Mouse (Mus musculus) intestine, postnatal 0 days (tissue): ENCODE results near the gene Ap2a1. TPM values are rescaled to one million over a fixed set of nuclear protein-coding genes. Genes with fewer than 3 reads are reported as not detected.

ENCODE experiments used
- ATAC-seq: fragments of 200-750 bp; cut with Nextera tagmentation; 2 replicates; pipeline ENCODE4 v1.8.0; 2017; ENCODE audit warnings: mild to moderate bottlenecking, moderate TSS enrichment, moderate library complexity
- H3K27ac ChIP-seq: fragments of 300-500 bp; sonication (generic); 2 replicates; pipeline ENCODE4 v1.5.1; 2014; ENCODE audit warnings: mild to moderate bottlenecking, low read depth, low read length, moderate library complexity
- H3K27me3 ChIP-seq: fragments of 300-500 bp; sonication (generic); replicated peaks from 2 replicates; pipeline ENCODE4 v1.6.1; 2014; ENCODE audit warnings: low read length, mixed read lengths; ENCODE audit not compliant: control insufficient read depth, insufficient read depth
- H3K36me3 ChIP-seq: fragments of 300-500 bp; sonication (generic); 2 replicates; pipeline ENCODE4 v1.6.1; 2014; ENCODE audit warnings: mild to moderate bottlenecking, moderate library complexity; ENCODE audit not compliant: control insufficient read depth, insufficient read depth
- H3K4me1 ChIP-seq: fragments of 300-500 bp; sonication (generic); replicated peaks from 2 replicates; pipeline ENCODE4 v1.6.1; 2014; ENCODE audit warnings: antibody characterized with exemption, low read length, mixed read lengths; ENCODE audit not compliant: control insufficient read depth, insufficient read depth
- H3K4me2 ChIP-seq: fragments of 300-500 bp; sonication (generic); replicated peaks from 2 replicates; pipeline ENCODE4 v1.6.1; 2014; ENCODE audit warnings: low read depth, mild to moderate bottlenecking, moderate library complexity
- H3K4me3 ChIP-seq: fragments of 300-500 bp; sonication (generic); 2 replicates; pipeline ENCODE4 v1.5.1; 2014; ENCODE audit warnings: low read depth, low read length
- H3K9ac ChIP-seq: fragments of 300-500 bp; sonication (generic); 2 replicates; pipeline ENCODE4 v1.6.1; 2014; ENCODE audit warnings: mild to moderate bottlenecking, low read depth, low read length
- H3K9me3 ChIP-seq: fragments of 300-500 bp; sonication (generic); 2 replicates; pipeline ENCODE4 v1.6.1; 2016; ENCODE audit warnings: mixed run types; ENCODE audit not compliant: control insufficient read depth
- CTCF ChIP-seq: sonication (generic); IDR thresholded peaks from 2 replicates; pipeline ENCODE4 v1.5.1; 2016; ENCODE audit warnings: low read depth, mild to moderate bottlenecking, control low read depth, antibody characterized with exemption, moderate library complexity
- WGBS: fragments of 180-500 bp; shearing (Covaris S2); extraction: QIAGEN DNeasy Blood & Tissue Kit; methylation state at CpG from one replicate; pipeline ENCODE4 v1.1.7; 2014; 5-methylcytosine and 5-hydroxymethylcytosine counted together
- polyA plus RNA-seq: library from polyadenylated mRNA; unstranded; fragments of >200 nt; fragmentation: Nextera tagmentation; extraction: Ambion mirVana; gene quantifications from 2 replicates; pipeline ENCODE4 v1.2.1, GENCODE M21; 2015

Gene Ap2a1
- polyA plus RNA-seq, 1 experiment from 2014 or later = 44.1 TPM

DNA sequence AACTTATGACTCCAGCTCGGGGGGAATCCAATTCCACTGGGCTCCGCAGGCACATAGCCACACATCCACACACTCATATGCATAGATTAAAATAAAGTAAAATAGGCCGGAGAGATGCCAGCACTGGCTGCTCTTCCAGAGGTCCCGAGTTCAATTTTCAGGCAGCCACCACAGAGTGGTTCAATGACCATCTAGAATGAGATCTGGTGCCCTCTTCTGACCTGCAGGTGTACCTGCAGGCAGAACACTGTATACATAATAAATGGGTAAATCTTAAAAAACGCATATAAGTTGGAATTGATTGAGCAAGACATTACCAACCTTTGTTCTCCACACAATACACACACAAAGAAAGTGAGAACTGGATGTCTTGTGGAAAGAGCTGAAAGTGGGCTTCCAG lies 26.3 kb upstream of the Ap2a1 start:
- Histone ChIP-seq H3K27me3 (peaks cover 7% of the 10 kb centered on the region; the same call in 1 of the 2 replicates), H3K4me3 (no peak overlapping the region), H3K4me2 (no peak overlapping the region), H3K36me3 (no peaks in the 10 kb centered on the region), H3K4me1 (peaks cover 4% of the 10 kb centered on the region; the same call in 1 of the 2 replicates), H3K9ac (no peak overlapping the region), H3K27ac (no peak overlapping the region), H3K9me3 (no peaks in the 10 kb centered on the region)
- no peak for ATAC-seq
- 52% methylated on average over 5 of the region's 5 CpGs for WGBS
- TF ChIP-seq CTCF = peak; percentile 72

DNA sequence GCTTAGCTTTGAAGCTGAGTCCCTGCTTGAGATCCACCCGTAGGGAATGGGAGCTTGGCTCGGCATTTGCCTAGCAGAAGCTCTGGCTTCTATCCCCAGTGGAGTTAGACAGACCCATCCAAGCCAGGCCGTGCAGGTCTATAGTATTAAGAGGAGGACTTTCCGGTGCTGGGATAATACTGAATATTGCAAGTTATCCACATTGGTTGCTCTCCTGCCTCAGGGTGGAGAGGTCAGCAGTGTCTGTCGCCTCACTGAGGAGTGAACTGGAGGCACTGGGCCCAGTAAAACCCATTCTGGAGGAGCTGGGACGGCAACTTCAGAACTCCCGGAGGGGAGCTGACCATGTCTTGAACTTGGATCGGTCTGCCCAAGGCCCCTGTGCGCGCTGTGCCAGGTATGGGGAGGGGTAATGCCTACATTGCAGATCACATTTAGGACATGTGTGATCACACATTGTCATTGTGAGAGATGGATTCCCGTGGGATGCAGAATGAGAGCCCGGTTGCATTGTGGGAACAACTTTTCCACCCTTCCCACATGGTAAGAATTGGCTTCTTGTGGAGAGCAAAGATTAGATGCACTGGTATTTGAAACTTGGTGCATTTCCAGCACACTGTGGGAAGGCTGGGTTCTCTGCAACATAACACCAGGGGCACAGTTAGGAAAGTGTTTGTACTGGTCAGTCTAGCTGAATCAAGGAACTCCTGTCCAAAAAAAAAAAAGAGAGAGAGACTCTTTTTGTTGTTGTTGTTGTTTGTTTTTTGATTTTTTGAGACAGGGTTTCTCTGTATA lies 25.0 kb upstream of the Ap2a1 start:
- no peak overlapping the region for H3K9ac ChIP-seq
- H3K4me2 ChIP-seq = no peak overlapping the region
- peaks cover 4% of the 10 kb centered on the region; the same call in 1 of the 2 replicates for H3K4me1 ChIP-seq
- H3K27ac ChIP-seq = no peak overlapping the region
- TF ChIP-seq CTCF = no peak
- ATAC-seq = no peak
- H3K9me3 ChIP-seq = no peaks in the 10 kb centered on the region
- H3K36me3 ChIP-seq = no peaks in the 10 kb centered on the region
- H3K27me3 ChIP-seq = peaks cover 14% of the 10 kb centered on the region
- 88% methylated on average over 12 of the region's 12 CpGs for WGBS
- H3K4me3 ChIP-seq = no peak overlapping the region

DNA sequence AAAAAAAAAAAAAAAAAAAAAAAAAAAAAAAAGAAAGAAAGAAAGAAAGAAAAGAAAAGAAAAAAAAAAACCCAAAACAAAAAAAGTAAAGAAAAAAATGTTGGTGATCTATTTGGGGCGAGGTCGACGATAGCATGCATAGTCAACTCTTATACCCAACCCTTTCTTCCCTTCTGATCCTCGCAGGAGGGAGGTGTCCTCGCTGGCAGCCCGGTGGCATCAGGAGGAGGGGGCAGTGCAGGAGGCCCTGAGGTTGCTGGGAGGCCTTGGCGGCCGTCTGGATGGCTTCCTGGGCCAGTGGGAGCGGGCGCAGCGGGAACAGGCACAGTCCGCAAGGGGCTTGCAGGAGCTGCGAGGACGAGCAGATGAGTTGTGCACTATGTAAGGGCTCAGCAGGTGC lies 24.3 kb upstream of the Ap2a1 start:
- no peak overlapping the region for H3K27ac ChIP-seq
- no peaks in the 10 kb centered on the region for H3K36me3 ChIP-seq
- H3K27me3 ChIP-seq = peaks cover 14% of the 10 kb centered on the region
- H3K9me3 ChIP-seq = no peaks in the 10 kb centered on the region
- H3K9ac ChIP-seq = no peak overlapping the region
- WGBS = 73% methylated on average over 14 of the region's 14 CpGs
- peaks cover 4% of the 10 kb centered on the region; the same call in 1 of the 2 replicates for H3K4me1 ChIP-seq
- TF ChIP-seq CTCF = no peak
- no peak for ATAC-seq
- H3K4me3 ChIP-seq = no peak overlapping the region
- no peak overlapping the region for H3K4me2 ChIP-seq

DNA sequence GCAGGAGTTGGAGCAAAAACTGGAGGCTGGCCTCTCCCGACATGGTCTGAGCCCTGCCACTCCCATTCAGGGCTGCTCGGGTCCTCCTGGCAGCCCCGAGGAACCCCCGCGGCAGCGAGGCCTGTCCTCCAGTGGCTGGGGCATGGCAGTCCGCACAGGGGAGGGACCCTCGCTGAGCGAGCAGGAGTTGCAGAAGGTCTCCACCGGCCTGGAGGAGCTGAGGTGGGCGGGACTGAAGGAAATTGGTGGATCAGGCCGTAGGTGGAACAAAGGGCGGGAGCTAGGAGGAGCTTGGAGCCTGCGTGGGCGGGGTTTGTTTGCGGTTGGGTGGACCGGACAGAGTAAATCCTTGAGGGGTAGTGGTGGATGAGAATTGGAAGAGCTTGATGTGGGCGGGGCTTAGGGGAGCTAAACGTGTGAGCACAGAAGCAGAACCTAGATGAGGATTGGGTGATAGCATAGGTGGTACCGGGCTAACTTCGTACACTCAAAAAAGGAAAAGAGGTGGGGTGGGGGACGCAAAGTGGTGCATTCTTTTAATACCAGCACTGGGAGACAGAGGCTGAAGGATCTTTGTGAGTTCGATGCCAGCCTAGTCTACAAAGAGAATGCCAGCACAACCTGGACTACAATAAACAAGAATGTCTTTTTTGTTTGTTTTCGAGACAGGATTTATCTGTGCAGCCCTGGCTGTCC lies 23.5 kb upstream of the Ap2a1 start:
- H3K9ac ChIP-seq = peak overlapping the region; percentile 34; the same call in 1 of the 2 replicates
- H3K9me3 ChIP-seq = no peaks in the 10 kb centered on the region
- H3K4me2 ChIP-seq = peak overlapping the region; percentile 99
- H3K4me3 ChIP-seq = peak overlapping the region; percentile 64
- peak overlapping the region; percentile 7; the same call in 1 of the 2 replicates for H3K27ac ChIP-seq
- H3K27me3 ChIP-seq = peaks cover 14% of the 10 kb centered on the region
- H3K36me3 ChIP-seq = no peaks in the 10 kb centered on the region
- no peak for TF ChIP-seq CTCF
- peak; percentile 84 for ATAC-seq
- 4% methylated on average over 24 of the region's 24 CpGs for WGBS
- H3K4me1 ChIP-seq = peaks cover 4% of the 10 kb centered on the region; the same call in 1 of the 2 replicates

DNA sequence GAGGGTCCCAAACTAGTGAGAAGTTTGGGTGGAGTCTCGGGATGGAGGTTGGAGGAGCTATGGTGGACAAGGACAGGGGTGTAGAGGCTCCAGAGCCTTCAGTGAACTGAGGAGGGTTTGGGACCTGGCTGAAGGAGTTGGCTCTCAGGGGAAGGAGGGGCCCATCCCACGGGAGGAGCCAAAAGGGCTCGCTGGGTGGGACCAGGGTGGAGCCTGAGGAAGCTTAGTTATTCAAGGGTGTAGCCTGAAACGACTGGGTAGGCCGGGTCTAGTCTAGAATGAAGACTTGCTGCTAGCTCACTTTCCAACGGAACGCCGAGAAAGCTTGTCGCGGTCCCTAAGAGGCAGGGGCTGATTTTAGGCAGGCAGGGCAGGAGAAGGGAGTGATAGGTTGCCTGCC lies 22.7 kb upstream of the Ap2a1 start:
- Histone ChIP-seq H3K27me3 (peaks cover 14% of the 10 kb centered on the region), H3K9me3 (no peaks in the 10 kb centered on the region), H3K4me2 (peak overlapping the region; percentile 99), H3K9ac (0 out of 2 replicates have a peak overlapping the region, but pooled peaks have one; percentile 34), H3K27ac (0 out of 2 replicates have a peak overlapping the region, but pooled peaks have one; percentile 7), H3K4me3 (peak overlapping the region; percentile 64), H3K4me1 (peaks cover 4% of the 10 kb centered on the region; the same call in 1 of the 2 replicates), H3K36me3 (no peaks in the 10 kb centered on the region)
- TF ChIP-seq CTCF = no peak
- peak; percentile 66 for ATAC-seq
- 0% methylated on average over 10 of the region's 10 CpGs for WGBS

DNA sequence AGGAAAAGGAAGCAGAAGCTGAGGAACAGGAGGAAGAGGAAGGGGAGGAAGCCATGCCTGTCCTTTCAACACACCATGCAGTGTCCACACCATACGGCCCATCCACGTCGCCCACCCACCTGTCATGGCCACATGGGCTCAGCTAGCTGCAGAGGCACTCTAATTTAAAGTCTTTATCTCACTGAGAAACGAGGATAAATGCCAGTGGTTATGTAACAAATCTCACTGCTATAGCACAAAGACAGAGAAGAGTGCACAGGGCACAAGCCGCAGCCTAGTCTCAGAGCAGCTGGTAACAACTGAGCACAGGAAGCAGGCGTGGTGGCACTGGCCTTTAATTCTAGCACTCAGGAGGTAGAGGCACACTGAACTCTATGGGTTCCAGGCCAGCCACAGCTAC lies 20.6 kb upstream of the Ap2a1 start:
- no peak for TF ChIP-seq CTCF

More for the DNA sequence above, 20.6 kb upstream of the Ap2a1 start:
- ATAC-seq = no peak
- no peak overlapping the region for H3K9ac ChIP-seq
- H3K4me3 ChIP-seq = no peak overlapping the region
- no peak overlapping the region for H3K4me2 ChIP-seq
- no peaks in the 10 kb centered on the region for H3K9me3 ChIP-seq
- H3K36me3 ChIP-seq = no peaks in the 10 kb centered on the region
- WGBS = 73% methylated on average over 6 of the region's 6 CpGs
- peaks cover 14% of the 10 kb centered on the region for H3K27me3 ChIP-seq
- H3K4me1 ChIP-seq = peaks cover 4% of the 10 kb centered on the region; the same call in 1 of the 2 replicates
- no peak overlapping the region for H3K27ac ChIP-seq
